Mouse (Mus musculus): Measurements from ENCODE around the gene Zfp872. TPM values are rescaled to one million over a fixed set of nuclear protein-coding genes. Genes with fewer than 3 reads are reported as not detected.
A peak's percentile ranks its signal among the peaks of the same experiment; 100 is the strongest.
"Not testable (repeated sequence)": the region's sequence is repeated elsewhere in the genome, so short reads cannot be mapped to it uniquely, and the experiment has no call there.

Gene Zfp872
- polyA plus RNA-seq, 1 experiment from 2014 or later, result 0.65 TPM

DNA sequence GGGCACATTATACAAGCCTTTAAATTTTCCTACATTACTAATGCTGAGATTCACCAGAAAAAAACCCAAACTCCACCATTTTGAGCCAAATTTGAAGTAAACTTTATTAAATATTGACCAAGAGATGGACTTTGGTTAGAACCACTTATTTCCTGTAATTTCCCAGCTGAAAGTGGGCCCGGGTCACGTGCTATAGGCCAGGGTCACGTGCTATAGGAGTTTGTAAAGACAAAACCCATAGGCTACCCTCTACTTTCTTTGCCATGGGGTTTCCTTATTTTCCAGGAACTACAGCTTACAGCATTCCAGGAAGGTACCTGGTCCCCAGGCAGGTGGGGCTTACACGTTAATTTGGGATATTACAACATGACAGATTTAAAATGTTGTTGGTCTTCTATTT lies 36.2 kb downstream of the Zfp872 start:
- no peak for ATAC-seq
- 0 out of 2 replicates have a peak overlapping the region, but pooled peaks have one; percentile 18 for H3K27ac ChIP-seq (ENCODE audit: low read length)
- H3K4me2 ChIP-seq (ENCODE audit: low read depth, low read length), result no peak overlapping the region
- peaks cover 6% of the 10 kb centered on the region; the same call in 1 of the 2 replicates for H3K4me1 ChIP-seq (ENCODE audit: control insufficient read depth, insufficient read depth, low read length)
- H3K9ac ChIP-seq (ENCODE audit: low read depth, low read length), result no peak overlapping the region
- no peaks in the 10 kb centered on the region for H3K27me3 ChIP-seq (replicated peaks; ENCODE audit: control insufficient read depth, insufficient read depth, low read length)
- H3K9me3 ChIP-seq (ENCODE audit: control insufficient read depth, low read length), result no peaks in the 10 kb centered on the region
- no peak overlapping the region for H3K4me3 ChIP-seq (ENCODE audit: low read length)
- 88% methylated on average over 4 of the region's 4 CpGs for WGBS
- no peaks in the 10 kb centered on the region for H3K36me3 ChIP-seq (ENCODE audit: control insufficient read depth, insufficient read depth, low read length)

DNA sequence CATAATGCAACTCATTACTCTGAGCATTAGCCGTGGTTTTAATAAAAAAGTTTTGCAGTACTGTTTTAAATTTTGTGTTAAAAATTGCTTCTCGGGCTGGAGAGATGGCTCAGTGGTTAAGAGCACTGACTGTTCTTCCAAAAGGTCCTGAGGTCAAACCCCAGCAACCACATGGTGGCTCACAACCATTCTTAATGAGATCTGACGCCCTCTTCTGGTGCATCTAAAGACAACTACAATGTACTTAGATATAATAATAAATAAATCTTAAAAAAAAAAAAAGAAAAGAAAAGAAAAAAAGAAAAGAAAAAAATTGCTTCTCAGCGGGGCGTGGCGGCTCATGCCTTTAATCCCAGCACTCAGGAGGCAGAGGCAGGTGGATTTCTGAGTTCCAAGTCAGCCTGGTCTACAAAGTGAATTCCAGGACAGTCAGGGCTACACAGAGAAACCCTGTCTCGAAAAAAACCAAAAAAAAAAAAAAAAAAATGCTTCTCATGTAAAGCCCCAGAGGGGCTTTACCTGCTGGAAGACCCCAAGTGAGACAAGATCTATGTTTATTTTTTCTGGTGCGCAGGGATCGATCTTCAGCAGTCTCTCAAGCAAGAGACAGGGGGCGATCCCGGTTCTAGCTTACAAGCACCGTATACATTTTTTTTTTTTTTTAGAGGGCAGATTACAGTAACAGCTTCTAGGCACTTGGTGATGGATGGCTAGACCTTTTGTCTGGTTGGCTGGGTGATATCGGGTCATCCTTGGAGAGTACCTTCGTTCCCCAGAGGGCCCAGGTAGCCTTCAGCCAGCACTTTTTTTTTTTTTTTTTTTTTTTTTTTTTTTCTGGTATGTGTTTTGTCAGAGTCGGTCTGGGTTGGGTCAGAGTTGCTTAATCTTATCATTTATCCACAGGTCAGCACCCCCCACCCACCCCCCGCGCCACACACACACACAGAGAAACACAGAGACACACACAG lies 36.9 kb downstream of the Zfp872 start:
- peak; percentile 52 for ATAC-seq
- WGBS, result 26% methylated on average over 17 of the region's 17 CpGs

DNA sequence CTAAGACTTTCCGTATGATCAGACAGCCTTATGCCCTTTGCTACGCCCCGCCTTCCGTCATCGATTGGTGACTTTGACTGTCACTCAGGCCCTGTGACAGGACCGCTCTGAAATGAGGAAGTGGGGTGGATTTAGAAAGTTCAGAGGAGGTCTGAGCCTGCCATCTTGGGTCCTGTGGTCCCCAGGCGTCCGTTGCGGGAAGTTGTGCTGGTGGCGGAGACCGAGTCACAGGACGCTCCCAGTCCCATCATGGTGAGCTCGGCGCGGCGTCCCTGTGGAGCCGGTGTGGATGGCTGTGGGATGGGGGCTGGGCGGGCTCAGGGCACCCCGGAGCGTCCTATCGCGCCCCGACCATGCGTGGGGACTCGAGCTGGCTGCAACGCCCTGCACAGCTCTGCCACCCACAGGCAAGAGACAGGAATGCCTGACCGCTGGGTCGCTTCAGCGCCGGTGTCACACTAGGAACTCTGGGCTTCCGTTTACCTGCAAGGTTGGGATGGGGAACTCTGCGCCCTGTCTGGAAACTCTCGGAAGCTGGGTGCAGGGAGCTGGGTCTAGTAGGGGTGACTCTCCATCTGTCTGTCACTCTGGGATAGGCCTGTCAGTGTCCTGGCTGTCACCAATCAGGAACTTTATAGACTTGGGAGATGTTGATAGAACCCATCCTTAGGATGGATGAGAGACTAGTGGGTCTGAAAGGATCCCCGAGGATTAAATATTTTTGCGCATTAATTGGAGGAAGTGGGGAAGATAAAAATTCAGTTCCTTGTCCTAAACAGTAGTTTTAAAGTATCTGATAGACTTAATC lies 37.9 kb downstream of the Zfp872 start, which contains the start of gene Zfp809:
Zfp809 (plus strand) TSS at position 134 of the 808 bp plus-strand sequence.
- ATAC-seq, result peak; percentile 99
- H3K27me3 ChIP-seq (replicated peaks; ENCODE audit: control insufficient read depth, insufficient read depth, low read length), result no peaks in the 10 kb centered on the region
- under 1% methylated on average over 35 of the region's 35 CpGs for WGBS
- peak within 1 kb of the TSS; percentile 98 for H3K27ac ChIP-seq (ENCODE audit: low read length)
- no peaks in the 10 kb centered on the region for H3K36me3 ChIP-seq (ENCODE audit: control insufficient read depth, insufficient read depth, low read length)
- peak within 1 kb of the TSS; percentile 86 for H3K4me3 ChIP-seq (ENCODE audit: low read length)
- peak within 1 kb of the TSS; percentile 78 for H3K4me2 ChIP-seq (ENCODE audit: low read depth, low read length)
- H3K9me3 ChIP-seq (ENCODE audit: control insufficient read depth, low read length), result no peaks in the 10 kb centered on the region
- peaks cover 6% of the 10 kb centered on the region; the same call in 1 of the 2 replicates for H3K4me1 ChIP-seq (ENCODE audit: control insufficient read depth, insufficient read depth, low read length)
- H3K9ac ChIP-seq (ENCODE audit: low read depth, low read length), result peak within 1 kb of the TSS; percentile 96

More for the DNA sequence above, 36.9 kb downstream of the Zfp872 start:
- H3K9ac ChIP-seq (ENCODE audit: low read depth, low read length), result peak overlapping the region; percentile 96
- no peaks in the 10 kb centered on the region for H3K36me3 ChIP-seq (ENCODE audit: control insufficient read depth, insufficient read depth, low read length)
- peak overlapping the region; percentile 98; the same call in 1 of the 2 replicates for H3K27ac ChIP-seq (ENCODE audit: low read length)
- H3K4me2 ChIP-seq (ENCODE audit: low read depth, low read length), result peak overlapping the region; percentile 39
- no peaks in the 10 kb centered on the region for H3K9me3 ChIP-seq (ENCODE audit: control insufficient read depth, low read length)
- H3K4me3 ChIP-seq (ENCODE audit: low read length), result peak overlapping the region; percentile 86
- H3K27me3 ChIP-seq (replicated peaks; ENCODE audit: control insufficient read depth, insufficient read depth, low read length), result no peaks in the 10 kb centered on the region
- H3K4me1 ChIP-seq (ENCODE audit: control insufficient read depth, insufficient read depth, low read length), result peaks cover 6% of the 10 kb centered on the region; the same call in 1 of the 2 replicates

DNA sequence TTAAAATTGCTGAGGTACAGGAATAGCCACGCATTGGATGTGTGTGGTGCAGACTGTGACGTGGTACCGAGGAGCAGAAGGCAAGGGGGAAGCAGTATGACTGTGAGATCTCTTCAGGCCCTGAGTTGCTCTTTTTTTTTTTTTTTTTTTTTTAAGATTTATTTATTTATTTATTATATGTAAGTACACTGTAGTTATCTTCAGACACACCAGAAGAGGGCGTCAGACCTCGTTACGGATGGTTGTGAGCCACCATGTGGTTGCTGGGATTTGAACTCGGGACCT lies 38.4 kb downstream of the Zfp872 start:
- not testable (repeated sequence) for H3K9me3 ChIP-seq (ENCODE audit: control insufficient read depth, low read length); H3K9ac ChIP-seq (ENCODE audit: low read depth, low read length); H3K36me3 ChIP-seq (ENCODE audit: control insufficient read depth, insufficient read depth, low read length); H3K4me1 ChIP-seq (ENCODE audit: control insufficient read depth, insufficient read depth, low read length); ATAC-seq; H3K27me3 ChIP-seq (replicated peaks; ENCODE audit: control insufficient read depth, insufficient read depth, low read length)
- H3K4me2 ChIP-seq (ENCODE audit: low read depth, low read length), result peak overlapping the region; percentile 78
- H3K27ac ChIP-seq (ENCODE audit: low read length), result peak overlapping the region; percentile 37
- H3K4me3 ChIP-seq (ENCODE audit: low read length), result peak overlapping the region; percentile 86
- WGBS, result 57% methylated on average over 7 of the region's 7 CpGs

DNA sequence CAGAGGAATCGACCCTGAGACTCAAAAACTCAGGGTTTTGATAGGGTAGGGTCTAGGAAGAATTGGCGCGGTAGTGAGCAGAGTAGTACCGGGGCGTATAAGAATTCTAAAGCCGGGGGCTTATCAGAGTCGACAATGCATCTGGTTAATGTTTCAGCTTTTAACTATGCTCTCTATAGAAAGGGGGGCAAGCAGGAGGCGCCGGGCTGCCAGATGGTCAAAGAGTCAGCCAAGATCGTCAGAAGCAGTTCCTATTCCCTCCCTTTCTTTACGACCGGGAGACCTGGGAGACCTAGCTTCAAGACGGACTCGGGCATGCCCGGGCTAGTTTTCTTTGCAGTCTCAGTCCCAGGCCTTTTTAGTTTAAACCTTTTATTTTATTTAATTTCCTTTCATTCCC lies 39.0 kb downstream of the Zfp872 start:
- Histone ChIP-seq H3K36me3 (ENCODE audit: control insufficient read depth, insufficient read depth, low read length) (no peaks in the 10 kb centered on the region), H3K4me2 (ENCODE audit: low read depth, low read length) (0 out of 2 replicates have a peak overlapping the region, but pooled peaks have one; percentile 25), H3K27me3 (replicated peaks; ENCODE audit: control insufficient read depth, insufficient read depth, low read length) (no peaks in the 10 kb centered on the region), H3K9ac (ENCODE audit: low read depth, low read length) (no peak overlapping the region), H3K27ac (ENCODE audit: low read length) (peak overlapping the region; percentile 37), H3K4me1 (ENCODE audit: control insufficient read depth, insufficient read depth, low read length) (peaks cover 2% of the 10 kb centered on the region; the same call in 1 of the 2 replicates), H3K4me3 (ENCODE audit: low read length) (peak overlapping the region; percentile 28; the same call in 1 of the 2 replicates), H3K9me3 (ENCODE audit: control insufficient read depth, low read length) (no peaks in the 10 kb centered on the region)
- WGBS, result 59% methylated on average over 15 of the region's 15 CpGs
- ATAC-seq, result no peak

DNA sequence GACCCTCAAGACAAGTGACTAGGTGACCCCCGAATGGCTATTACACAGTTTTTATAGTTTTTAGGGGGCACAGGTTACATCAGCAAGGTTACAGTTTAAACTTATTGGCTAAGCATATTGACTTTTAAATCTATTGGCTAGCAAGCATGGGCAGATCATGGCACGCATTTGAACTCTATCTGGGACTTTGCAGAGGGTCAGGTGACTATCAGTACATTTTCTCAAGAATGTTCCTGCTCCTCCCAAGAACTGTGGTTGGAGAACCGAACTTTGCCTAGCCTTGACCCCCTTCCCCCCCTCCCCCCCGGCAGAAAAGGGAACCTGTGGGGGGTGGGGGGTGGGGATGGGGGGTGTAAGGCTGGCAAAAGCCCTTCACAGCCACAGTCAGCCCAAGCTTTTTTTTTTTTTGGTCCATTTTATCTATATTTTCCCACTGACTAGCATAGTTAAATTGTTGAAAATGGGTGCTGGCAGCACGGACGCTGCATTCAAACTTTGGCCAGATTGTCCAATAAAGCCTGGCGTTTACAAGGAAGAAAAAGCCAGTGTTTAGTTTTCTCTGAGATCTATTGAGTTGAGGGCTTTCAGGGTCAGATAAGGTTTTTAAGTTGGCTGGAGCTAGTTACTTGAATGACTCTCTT lies 41.6 kb downstream of the Zfp872 start:
- Histone ChIP-seq H3K9me3 (ENCODE audit: control insufficient read depth, low read length) (no peaks in the 10 kb centered on the region), H3K4me3 (ENCODE audit: low read length) (no peak overlapping the region), H3K27me3 (replicated peaks; ENCODE audit: control insufficient read depth, insufficient read depth, low read length) (no peaks in the 10 kb centered on the region), H3K9ac (ENCODE audit: low read depth, low read length) (no peak overlapping the region), H3K36me3 (ENCODE audit: control insufficient read depth, insufficient read depth, low read length) (no peaks in the 10 kb centered on the region), H3K4me2 (ENCODE audit: low read depth, low read length) (no peak overlapping the region), H3K27ac (ENCODE audit: low read length) (no peak overlapping the region; the same call in 1 of the 2 replicates), H3K4me1 (ENCODE audit: control insufficient read depth, insufficient read depth, low read length) (no peaks in the 10 kb centered on the region)
- 80% methylated on average over 7 of the region's 7 CpGs for WGBS
- ATAC-seq, result no peak

DNA sequence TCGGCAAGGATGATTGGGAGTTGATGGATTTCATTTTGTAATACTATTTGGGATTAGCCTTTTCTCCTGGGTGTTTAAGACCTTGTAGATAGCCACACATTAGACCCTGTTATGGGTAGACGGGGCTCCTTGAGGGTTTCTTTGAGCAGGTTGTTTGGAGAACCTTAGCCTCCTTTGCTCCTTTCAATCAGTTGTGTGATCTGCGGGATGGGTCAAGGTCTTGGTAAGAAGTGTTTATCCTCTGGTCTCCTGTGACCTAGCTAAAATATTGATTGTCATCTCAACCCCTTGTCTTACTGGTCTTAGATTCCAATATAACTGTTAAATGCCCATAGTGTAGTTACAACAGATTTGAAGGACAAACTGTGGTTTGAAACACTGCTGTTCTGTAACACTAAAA lies 42.2 kb downstream of the Zfp872 start:
- 79% methylated on average over 3 of the region's 3 CpGs for WGBS
- Histone ChIP-seq H3K27me3 (replicated peaks; ENCODE audit: control insufficient read depth, insufficient read depth, low read length) (no peaks in the 10 kb centered on the region), H3K4me3 (ENCODE audit: low read length) (no peak overlapping the region), H3K4me1 (ENCODE audit: control insufficient read depth, insufficient read depth, low read length) (no peaks in the 10 kb centered on the region), H3K4me2 (ENCODE audit: low read depth, low read length) (no peak overlapping the region), H3K36me3 (ENCODE audit: control insufficient read depth, insufficient read depth, low read length) (peaks cover 3% of the 10 kb centered on the region; the same call in 1 of the 2 replicates), H3K9ac (ENCODE audit: low read depth, low read length) (no peak overlapping the region), H3K9me3 (ENCODE audit: control insufficient read depth, low read length) (no peaks in the 10 kb centered on the region), H3K27ac (ENCODE audit: low read length) (no peak overlapping the region)
- ATAC-seq, result no peak

DNA sequence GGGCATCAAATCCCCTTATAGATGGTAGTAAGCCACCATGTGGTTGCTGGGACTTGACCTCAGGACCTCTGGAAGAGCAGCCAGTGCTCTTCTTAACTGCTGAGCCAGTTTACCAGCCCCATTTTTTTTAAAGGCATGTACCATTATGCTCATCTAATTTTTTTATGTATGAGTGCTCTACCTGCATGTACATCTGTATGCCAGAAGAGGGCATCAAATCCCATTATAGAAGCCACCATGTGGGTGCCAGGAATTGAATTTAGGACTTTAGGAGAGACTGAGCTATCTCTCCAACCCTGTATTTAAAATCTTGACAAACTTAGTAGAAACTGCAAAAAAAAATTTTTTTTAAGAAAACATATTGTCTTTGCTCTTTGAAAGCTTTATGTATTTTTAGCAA lies 42.7 kb downstream of the Zfp872 start:
- no peaks in the 10 kb centered on the region for H3K9me3 ChIP-seq (ENCODE audit: control insufficient read depth, low read length)
- peaks cover 8% of the 10 kb centered on the region for H3K36me3 ChIP-seq (ENCODE audit: control insufficient read depth, insufficient read depth, low read length)
- no peaks in the 10 kb centered on the region for H3K4me1 ChIP-seq (ENCODE audit: control insufficient read depth, insufficient read depth, low read length)
- no peak overlapping the region for H3K4me3 ChIP-seq (ENCODE audit: low read length)
- no peak overlapping the region for H3K27ac ChIP-seq (ENCODE audit: low read length)
- ATAC-seq, result no peak
- H3K9ac ChIP-seq (ENCODE audit: low read depth, low read length), result no peak overlapping the region
- no peak overlapping the region for H3K4me2 ChIP-seq (ENCODE audit: low read depth, low read length)
- no peaks in the 10 kb centered on the region for H3K27me3 ChIP-seq (replicated peaks; ENCODE audit: control insufficient read depth, insufficient read depth, low read length)

DNA sequence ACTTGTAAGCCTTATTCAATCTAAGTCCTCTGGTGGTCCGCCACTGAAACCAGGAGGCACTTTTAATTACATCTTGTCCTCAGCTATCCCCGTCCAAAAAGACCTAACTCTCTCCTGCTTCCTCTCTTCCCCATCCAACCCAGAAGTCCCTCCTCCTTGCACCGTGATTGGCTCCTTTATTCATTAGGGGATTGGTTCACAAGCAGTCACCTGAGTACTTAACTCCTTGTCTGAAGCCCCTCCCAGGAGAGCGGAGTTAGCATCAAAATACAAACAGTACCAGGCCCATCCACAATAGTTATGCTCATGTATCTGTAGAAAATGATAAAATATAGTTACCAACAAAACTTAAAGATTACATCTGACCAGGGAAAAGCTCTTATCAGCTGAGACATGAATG lies 52.1 kb downstream of the Zfp872 start:
- H3K9me3 ChIP-seq (ENCODE audit: control insufficient read depth, low read length), result no peaks in the 10 kb centered on the region
- no peak overlapping the region for H3K4me3 ChIP-seq (ENCODE audit: low read length)
- no peak overlapping the region for H3K4me2 ChIP-seq (ENCODE audit: low read depth, low read length)
- ATAC-seq, result no peak
- 97% methylated on average over 4 of the region's 4 CpGs for WGBS
- no peak overlapping the region for H3K27ac ChIP-seq (ENCODE audit: low read length)
- H3K36me3 ChIP-seq (ENCODE audit: control insufficient read depth, insufficient read depth, low read length), result peaks cover 56% of the 10 kb centered on the region
- no peak overlapping the region for H3K9ac ChIP-seq (ENCODE audit: low read depth, low read length)
- H3K4me1 ChIP-seq (ENCODE audit: control insufficient read depth, insufficient read depth, low read length), result no peaks in the 10 kb centered on the region
- H3K27me3 ChIP-seq (replicated peaks; ENCODE audit: control insufficient read depth, insufficient read depth, low read length), result no peaks in the 10 kb centered on the region

Data from intestine, embryonic 16.5 days (tissue).